Mouse (Mus musculus) myocyte (in vitro differentiated cells): ENCODE measurements around the gene Soga1. TPM values are rescaled to one million over a fixed set of nuclear protein-coding genes. Genes with fewer than 3 reads are reported as not detected.

ENCODE experiments used
- H3K27me3 ChIP-seq: one replicate; pipeline ENCODE4 v1.6.1; 2011; ENCODE audit not compliant: control insufficient read depth, insufficient read depth, insufficient read length
- H3K36me3 ChIP-seq: one replicate; pipeline ENCODE4 v1.6.1; 2011; ENCODE audit not compliant: control insufficient read depth, insufficient read depth
- H3K4me2 ChIP-seq: one replicate; pipeline ENCODE4 v1.6.1; 2011; ENCODE audit warnings: low read depth, control low read depth
- H3K4me3 ChIP-seq: one replicate; pipeline ENCODE4 v1.5.1; 2011; ENCODE audit warnings: mild to moderate bottlenecking, control low read depth, moderate library complexity
- H3K79me2 ChIP-seq: one replicate; pipeline ENCODE4 v1.6.1; 2011; ENCODE audit not compliant: control insufficient read depth, insufficient read depth
- H3ac ChIP-seq: one replicate; pipeline ENCODE4 v1.6.1; 2011; ENCODE audit not compliant: control insufficient read depth, insufficient read length
- CEBPB ChIP-seq: IDR thresholded peaks from 2 replicates; pipeline ENCODE4 v1.6.1; 2011; ENCODE audit warnings: mild to moderate bottlenecking, moderate library complexity; ENCODE audit not compliant: poor library complexity, insufficient read depth, severe bottlenecking
- E2F4 ChIP-seq: IDR thresholded peaks from one replicate; pipeline ENCODE4 v1.6.1; 2011; ENCODE audit warnings: mild to moderate bottlenecking, control low read depth, moderate library complexity; ENCODE audit not compliant: insufficient read depth
- MAX ChIP-seq: IDR thresholded peaks from one replicate; pipeline ENCODE4 v1.6.1; 2011; ENCODE audit warnings: low read depth, mild to moderate bottlenecking, control low read depth
- MYOD1 ChIP-seq, 3 experiments: IDR thresholded peaks; one replicate each; pipeline ENCODE4 v1.6.1; 2011; ENCODE audit warnings: control low read depth in 2 of 3, low read depth in 2 of 3, mild to moderate bottlenecking in 2 of 3, moderate library complexity in 1 of 3; ENCODE audit not compliant: insufficient read length in 2 of 3, control insufficient read depth in 1 of 3
- MYOG ChIP-seq, 3 experiments: IDR thresholded peaks; one replicate each; pipeline ENCODE4 v1.6.1; 2011; ENCODE audit warnings: control low read depth in 2 of 3, low read depth in 2 of 3, mild to moderate bottlenecking in 2 of 3; ENCODE audit not compliant: insufficient read length in 2 of 3, control insufficient read depth in 1 of 3, insufficient read depth in 1 of 3
- POLR2A ChIP-seq: IDR thresholded peaks from one replicate; pipeline ENCODE4 v1.6.1; 2011; ENCODE audit warnings: low read depth, mild to moderate bottlenecking, control low read depth, moderate library complexity; ENCODE audit not compliant: insufficient read length
- POLR2AphosphoS2 ChIP-seq: IDR thresholded peaks from one replicate; pipeline ENCODE4 v1.6.1; 2011; ENCODE audit warnings: low read depth, control low read depth; ENCODE audit not compliant: insufficient read length
- REST ChIP-seq: IDR thresholded peaks from one replicate; pipeline ENCODE4 v1.6.1; 2011; ENCODE audit warnings: mild to moderate bottlenecking, control low read depth, moderate library complexity; ENCODE audit not compliant: insufficient read depth, insufficient read length
- SRF ChIP-seq: IDR thresholded peaks from one replicate; pipeline ENCODE4 v1.6.1; 2011; ENCODE audit warnings: low read depth; ENCODE audit not compliant: control insufficient read depth, insufficient read length
- TCF12 ChIP-seq: IDR thresholded peaks from one replicate; pipeline ENCODE4 v1.6.1; 2011; ENCODE audit warnings: mild to moderate bottlenecking, control low read depth; ENCODE audit not compliant: poor library complexity, insufficient read depth, severe bottlenecking
- TCF3 ChIP-seq: IDR thresholded peaks from one replicate; pipeline ENCODE4 v1.6.1; 2011; ENCODE audit warnings: low read depth, control low read depth; ENCODE audit not compliant: insufficient read length
- USF1 ChIP-seq: IDR thresholded peaks from one replicate; pipeline ENCODE4 v1.6.1; 2011; ENCODE audit warnings: low read depth, mild to moderate bottlenecking, control low read depth, moderate library complexity
- polyA plus RNA-seq: library from polyadenylated mRNA; unstranded; fragments of >200 nt; fragmentation: generic; extraction: Trizol; gene quantifications from one replicate; pipeline ENCODE4 v1.2.1, GENCODE M21; 2012; ENCODE audit warnings: missing spikeins

The Soga1 gene
- polyA plus RNA-seq, 1 experiment = 11.9 TPM

DNA sequence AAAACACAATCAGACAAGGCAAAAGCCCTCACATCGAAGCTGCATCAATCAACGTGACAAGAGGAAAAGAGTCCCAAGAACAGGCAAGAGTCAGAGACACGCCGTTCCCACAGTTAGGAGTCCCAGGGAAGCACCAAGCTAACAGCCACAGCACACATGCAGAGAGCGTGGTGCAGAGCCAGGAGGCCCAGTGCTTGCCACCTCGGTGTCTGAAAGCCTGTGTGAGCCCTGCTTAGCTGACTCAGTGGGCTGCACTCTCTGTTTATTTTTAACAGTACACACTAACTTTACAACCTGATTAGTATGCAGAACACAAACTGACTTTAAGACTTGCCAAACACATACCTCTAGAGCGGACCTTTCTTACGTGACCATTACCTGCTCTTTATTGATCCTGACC, 25.4 kb upstream of the Soga1 start:
- Histone ChIP-seq H3K4me2 (no peak overlapping the region), H3ac (no peak overlapping the region), H3K36me3 (peaks cover 20% of the 10 kb centered on the region), H3K79me2 (no peaks in the 10 kb centered on the region), H3K27me3 (no peaks in the 10 kb centered on the region), H3K4me3 (no peak overlapping the region)
- no peak for TF ChIP-seq E2F4
- TF ChIP-seq MYOD1 (IDR thresholded peaks at IDR 0.05; ENCODE audit: control insufficient read depth in 1 of 3, insufficient read length in 2 of 3, low read depth in 2 of 3) = no peak
- TF ChIP-seq TCF12 = no peak
- no peak for TF ChIP-seq MAX
- no peak for TF ChIP-seq REST
- TF ChIP-seq USF1 = no peak
- no peak for TF ChIP-seq TCF3
- TF ChIP-seq MYOG (IDR thresholded peaks at IDR 0.05; ENCODE audit: control insufficient read depth in 1 of 3, insufficient read depth in 1 of 3, insufficient read length in 2 of 3, low read depth in 2 of 3) = no peak
- no peak for TF ChIP-seq CEBPB

- no peak overlapping the region for H3K4me3 ChIP-seq
- TF ChIP-seq E2F4 (no peak), MYOD1 (IDR thresholded peaks at IDR 0.05; ENCODE audit: control insufficient read depth in 1 of 3, insufficient read length in 2 of 3, low read depth in 2 of 3) (no peak), MYOG (IDR thresholded peaks at IDR 0.05; ENCODE audit: control insufficient read depth in 1 of 3, insufficient read depth in 1 of 3, insufficient read length in 2 of 3, low read depth in 2 of 3) (no peak), TCF12 (no peak), SRF (no peak), REST (no peak), POLR2A (no peak), MAX (no peak)
- no peak overlapping the region for H3ac ChIP-seq
- H3K36me3 ChIP-seq = peaks cover 20% of the 10 kb centered on the region
- H3K27me3 ChIP-seq = no peaks in the 10 kb centered on the region
- H3K79me2 ChIP-seq = no peaks in the 10 kb centered on the region
- H3K4me2 ChIP-seq = no peak overlapping the region
Observed at GRCm38 (mm10) chr2:157102256-157102655, 23.2 kb upstream of the Soga1 start.

- no peak overlapping the region for H3K4me2 ChIP-seq
- TF ChIP-seq USF1 (no peak), REST (no peak), POLR2A (no peak), MAX (no peak), E2F4 (no peak), MYOD1 (IDR thresholded peaks at IDR 0.05; ENCODE audit: control insufficient read depth in 1 of 3, insufficient read length in 2 of 3, low read depth in 2 of 3) (no peak), CEBPB (no peak), SRF (no peak), TCF3 (no peak), TCF12 (no peak), POLR2AphosphoS2 (no peak), MYOG (IDR thresholded peaks at IDR 0.05; ENCODE audit: control insufficient read depth in 1 of 3, insufficient read depth in 1 of 3, insufficient read length in 2 of 3, low read depth in 2 of 3) (no peak)
- no peak overlapping the region for H3K4me3 ChIP-seq
- no peaks in the 10 kb centered on the region for H3K27me3 ChIP-seq
- H3K79me2 ChIP-seq = no peaks in the 10 kb centered on the region
- no peak overlapping the region for H3ac ChIP-seq
- H3K36me3 ChIP-seq = peaks cover 20% of the 10 kb centered on the region
Observed at GRCm38 (mm10) chr2:157101650-157102049, 22.6 kb upstream of the Soga1 start.

GRCm38 (mm10) chr2:157100319-157100605, 21.2 kb upstream of the Soga1 start:
- peaks cover 20% of the 10 kb centered on the region for H3K36me3 ChIP-seq
- no peaks in the 10 kb centered on the region for H3K27me3 ChIP-seq
- TF ChIP-seq MYOG (IDR thresholded peaks at IDR 0.05; ENCODE audit: control insufficient read depth in 1 of 3, insufficient read depth in 1 of 3, insufficient read length in 2 of 3, low read depth in 2 of 3) (no peak), POLR2A (no peak), CEBPB (no peak), E2F4 (no peak), POLR2AphosphoS2 (no peak), TCF12 (no peak), TCF3 (no peak), SRF (no peak), USF1 (no peak), REST (no peak)
- no peak overlapping the region for H3K4me2 ChIP-seq
- no peak overlapping the region for H3ac ChIP-seq
- H3K4me3 ChIP-seq = no peak overlapping the region
- H3K79me2 ChIP-seq = no peaks in the 10 kb centered on the region

DNA sequence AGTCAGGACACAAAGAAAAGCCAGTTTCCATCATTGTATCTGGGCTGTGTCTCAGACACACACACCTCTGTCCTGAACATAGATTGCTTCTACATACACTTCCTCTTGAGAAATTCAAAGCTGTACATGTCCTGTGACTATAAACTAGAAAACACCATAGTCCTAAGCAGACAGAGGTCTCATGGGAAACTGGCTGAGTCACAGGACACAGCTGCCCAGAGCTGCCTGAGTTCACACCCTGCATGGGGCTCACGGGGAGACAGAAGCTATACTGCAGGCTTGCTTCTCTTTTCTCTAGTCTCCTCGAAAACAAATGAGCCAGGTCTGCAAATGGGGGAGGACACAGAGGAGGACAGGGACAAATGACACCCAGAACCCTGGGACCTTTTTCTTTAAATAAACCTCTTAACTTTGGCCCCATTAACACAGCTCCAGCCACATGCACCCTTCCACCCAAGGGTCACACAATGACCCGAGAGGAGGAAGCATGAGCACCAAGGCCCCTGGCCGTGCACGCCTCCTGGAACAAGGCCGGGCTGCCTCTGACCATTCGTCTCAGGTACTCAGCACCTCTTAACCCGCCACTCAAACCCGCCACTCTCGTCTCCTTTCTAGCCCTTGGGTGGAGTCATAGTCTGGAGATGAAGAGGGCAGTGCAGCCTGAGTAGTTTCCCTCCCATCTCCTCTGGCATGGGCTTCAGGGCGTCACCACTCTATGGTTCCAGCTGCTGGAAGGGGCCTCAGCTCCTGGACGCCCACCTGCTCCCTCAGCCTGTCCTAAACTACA, 20.7 kb upstream of the Soga1 start:
- Histone ChIP-seq H3K4me2 (no peak overlapping the region), H3ac (no peak overlapping the region), H3K4me3 (no peak overlapping the region), H3K79me2 (no peaks in the 10 kb centered on the region), H3K36me3 (peaks cover 18% of the 10 kb centered on the region), H3K27me3 (no peaks in the 10 kb centered on the region)
- TF ChIP-seq MYOG (IDR thresholded peaks at IDR 0.05; ENCODE audit: control insufficient read depth in 1 of 3, insufficient read depth in 1 of 3, insufficient read length in 2 of 3, low read depth in 2 of 3) (peak in 1 of 3 experiments; percentile 43), SRF (no peak), MYOD1 (IDR thresholded peaks at IDR 0.05; ENCODE audit: control insufficient read depth in 1 of 3, insufficient read length in 2 of 3, low read depth in 2 of 3) (peak in 2 of 3 experiments; percentile 22 to 62)
